Mouse (Mus musculus) heart, adult 2 months (tissue): ENCODE data around the gene Ppp4c. TPM values are rescaled to one million over a fixed set of nuclear protein-coding genes. Genes with fewer than 3 reads are reported as not detected.
A peak's percentile ranks its signal among the peaks of the same experiment; 100 is the strongest.

Experiments
- DNase-seq, 2 experiments: peaks; one replicate each; pipeline ENCODE4 v3.0.0; 2021
- H3K27ac ChIP-seq: fragments of 200-600 bp; 2 replicates; pipeline ENCODE4 v1.8.1; 2022
- H3K27me3 ChIP-seq: fragments of 200-500 bp; 2 replicates; pipeline ENCODE4 v1.6.1; 2012; ENCODE audit warnings: mild to moderate bottlenecking, low read length, inconsistent platforms, mixed read lengths; ENCODE audit not compliant: control insufficient read depth, insufficient read depth
- H3K36me3 ChIP-seq: fragments of 200-500 bp; 2 replicates; pipeline ENCODE4 v1.6.1; 2012; ENCODE audit warnings: low read length, inconsistent platforms; ENCODE audit not compliant: control insufficient read depth, insufficient read depth
- H3K4me1 ChIP-seq: fragments of 200-500 bp; 2 replicates; pipeline ENCODE4 v1.6.1; 2011; ENCODE audit warnings: low read length; ENCODE audit not compliant: control insufficient read depth, insufficient read depth
- H3K4me3 ChIP-seq: fragments of 200-600 bp; 2 replicates; pipeline ENCODE4 v1.8.1; 2022
- H3K79me2 ChIP-seq: fragments of 200-500 bp; replicated peaks from 2 replicates; pipeline ENCODE4 v1.6.1; 2012; ENCODE audit warnings: mild to moderate bottlenecking, inconsistent platforms, low read length, moderate library complexity, mixed read lengths; ENCODE audit not compliant: control insufficient read depth, insufficient read depth
- H3K9ac ChIP-seq: fragments of 200-500 bp; 2 replicates; pipeline ENCODE4 v1.6.1; 2012; ENCODE audit warnings: low read depth, mild to moderate bottlenecking, control low read depth, inconsistent platforms, low read length, mixed read lengths
- CTCF ChIP-seq: fragments of 200-600 bp; IDR thresholded peaks from 2 replicates; pipeline ENCODE4 v1.8.1; 2022; ENCODE audit warnings: antibody characterized with exemption, mild to moderate bottlenecking, moderate library complexity
- EP300 ChIP-seq: fragments of 200-500 bp; IDR thresholded peaks from 2 replicates; pipeline ENCODE4 v1.6.1; 2011; ENCODE audit warnings: low read depth, low read length, control low read depth; ENCODE audit not compliant: insufficient read depth
- POLR2A ChIP-seq: fragments of 200-500 bp; IDR thresholded peaks from 2 replicates; pipeline ENCODE4 v1.6.1; 2011; ENCODE audit warnings: mild to moderate bottlenecking, low read depth, low read length, control low read depth; ENCODE audit not compliant: insufficient read depth
- WGBS: fragments of 180-500 bp; shearing (Covaris S2); methylation state at CpG from one replicate; pipeline ENCODE4 v1.1.7; 2018; 5-methylcytosine and 5-hydroxymethylcytosine counted together
- intact Hi-C: fragments of 180-260 bp; cut with DNase I; formaldehyde crosslinking; loops from one replicate; pipeline ENCODE4 v1.15.1; 2025
- polyA plus RNA-seq: library from polyadenylated mRNA; depleted of rRNA; stranded (reverse); fragments of >200 nt; gene quantifications from 2 replicates; pipeline ENCODE4 v1.2.3, GENCODE M21; 2012
- total RNA-seq, 2 experiments: library from RNA; stranded (reverse); gene quantifications; 2 replicates each; pipeline ENCODE4 v1.2.3; 2021

The Ppp4c gene
- total and polyA plus RNA-seq, 3 experiments: 31.8 to 65.6 (median 31.9) TPM

DNA sequence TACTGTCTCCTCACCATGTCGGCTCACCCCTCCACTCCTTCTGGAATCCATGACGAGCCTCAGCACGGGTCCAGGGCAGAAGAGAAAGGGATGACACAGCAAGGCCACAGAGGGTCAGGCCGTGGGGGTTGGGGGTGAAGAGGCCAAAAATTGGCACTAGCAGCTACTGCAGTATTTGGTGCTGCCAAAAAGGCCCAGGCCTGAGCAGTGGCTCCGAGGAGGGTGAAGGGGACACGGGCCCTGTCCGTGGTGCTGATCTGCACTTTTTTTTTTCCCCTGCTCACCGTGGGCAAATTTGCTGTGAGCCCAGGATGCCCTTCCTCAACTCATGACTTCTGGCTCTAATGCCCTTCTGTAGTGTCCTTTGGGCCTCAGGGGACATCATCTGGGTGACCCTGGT is 33.1 kb upstream of the Ppp4c start:
- Histone ChIP-seq H3K27ac (no peak overlapping the region), H3K9ac (no peak overlapping the region), H3K79me2 (no peaks in the 10 kb centered on the region), H3K4me3 (no peak overlapping the region), H3K27me3 (no peaks in the 10 kb centered on the region), H3K36me3 (no peaks in the 10 kb centered on the region), H3K4me1 (peaks cover 8% of the 10 kb centered on the region)
- WGBS: 26% methylated on average over 8 of the region's 8 CpGs
- no peak for DNase-seq
- intact Hi-C loops: no loop called here
- TF ChIP-seq EP300: no peak

DNA sequence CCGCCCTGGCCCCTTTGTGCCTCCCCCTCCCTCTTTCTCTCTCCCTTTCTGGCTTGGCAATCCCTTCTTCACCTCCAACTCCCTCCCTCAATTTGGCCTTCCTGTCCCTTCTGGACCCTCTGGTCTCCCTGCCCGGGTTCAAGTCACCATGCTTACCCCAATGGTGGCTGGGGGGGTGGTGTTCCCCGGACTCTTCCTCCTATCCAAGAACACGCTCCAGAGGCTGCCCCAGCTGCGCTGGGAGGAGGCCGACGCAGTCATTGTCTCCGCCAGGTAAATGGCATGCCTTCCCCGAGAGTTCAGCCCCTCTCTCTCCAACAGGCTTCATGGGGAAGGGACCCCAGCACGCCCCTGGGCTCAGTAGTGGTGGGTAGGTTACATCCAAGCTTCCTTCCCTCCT is 31.6 kb upstream of the Ppp4c start:
- Histone ChIP-seq H3K27ac (no peak overlapping the region), H3K36me3 (no peaks in the 10 kb centered on the region), H3K9ac (0 out of 2 replicates have a peak overlapping the region, but pooled peaks have one; percentile 8), H3K27me3 (no peaks in the 10 kb centered on the region), H3K79me2 (no peaks in the 10 kb centered on the region), H3K4me1 (peaks cover 8% of the 10 kb centered on the region), H3K4me3 (no peak overlapping the region)
- intact Hi-C loops: loop anchor here (2.0 to 5.0 kb wide), 3 partner anchors 25 to 138 kb away; no protein-coding TSS in a partner anchor
- 33% methylated on average over 10 of the region's 10 CpGs for WGBS
- no peak for TF ChIP-seq CTCF
- TF ChIP-seq EP300: no peak
- no peak for TF ChIP-seq POLR2A
- DNase-seq: no peak

- Histone ChIP-seq H3K9ac (peak overlapping the region; percentile 88), H3K27ac (peak overlapping the region; percentile 81), H3K36me3 (no peaks in the 10 kb centered on the region), H3K79me2 (no peaks in the 10 kb centered on the region), H3K4me3 (peak overlapping the region; percentile 51), H3K4me1 (peaks cover 8% of the 10 kb centered on the region), H3K27me3 (no peaks in the 10 kb centered on the region)
- 3% methylated on average over 16 of the region's 19 CpGs for WGBS
- TF ChIP-seq CTCF: no peak
- no peak for TF ChIP-seq EP300
- no peak for TF ChIP-seq POLR2A
- intact Hi-C loops: loop anchor here (2.0 to 5.0 kb wide), 3 partner anchors 24 to 139 kb away; no protein-coding TSS in a partner anchor
- peak in 1 of 2 experiments; percentile 30 for DNase-seq
These were observed 31.0 kb upstream of the Ppp4c start for GRCm38 (mm10) chr7:126823202-126823711.

- intact Hi-C loops: loop anchor here (2.0 to 5.0 kb wide), 3 partner anchors 24 to 140 kb away; no protein-coding TSS in a partner anchor
- 20% methylated on average over 9 of the region's 9 CpGs for WGBS
- no peaks in the 10 kb centered on the region for H3K27me3 ChIP-seq
- no peaks in the 10 kb centered on the region for H3K79me2 ChIP-seq
- TF ChIP-seq CTCF (no peak), POLR2A (peak; percentile 42), EP300 (no peak)
- peak overlapping the region; percentile 24 for H3K9ac ChIP-seq
- H3K4me1 ChIP-seq: peaks cover 8% of the 10 kb centered on the region
- peak; percentile 45 to 59 for DNase-seq
- peak overlapping the region; percentile 81 for H3K27ac ChIP-seq
- H3K36me3 ChIP-seq: no peaks in the 10 kb centered on the region
- H3K4me3 ChIP-seq: peak overlapping the region; percentile 51; the same call in 1 of the 2 replicates
These were observed 30.4 kb upstream of the Ppp4c start for GRCm38 (mm10) chr7:126822741-126823140.

DNA sequence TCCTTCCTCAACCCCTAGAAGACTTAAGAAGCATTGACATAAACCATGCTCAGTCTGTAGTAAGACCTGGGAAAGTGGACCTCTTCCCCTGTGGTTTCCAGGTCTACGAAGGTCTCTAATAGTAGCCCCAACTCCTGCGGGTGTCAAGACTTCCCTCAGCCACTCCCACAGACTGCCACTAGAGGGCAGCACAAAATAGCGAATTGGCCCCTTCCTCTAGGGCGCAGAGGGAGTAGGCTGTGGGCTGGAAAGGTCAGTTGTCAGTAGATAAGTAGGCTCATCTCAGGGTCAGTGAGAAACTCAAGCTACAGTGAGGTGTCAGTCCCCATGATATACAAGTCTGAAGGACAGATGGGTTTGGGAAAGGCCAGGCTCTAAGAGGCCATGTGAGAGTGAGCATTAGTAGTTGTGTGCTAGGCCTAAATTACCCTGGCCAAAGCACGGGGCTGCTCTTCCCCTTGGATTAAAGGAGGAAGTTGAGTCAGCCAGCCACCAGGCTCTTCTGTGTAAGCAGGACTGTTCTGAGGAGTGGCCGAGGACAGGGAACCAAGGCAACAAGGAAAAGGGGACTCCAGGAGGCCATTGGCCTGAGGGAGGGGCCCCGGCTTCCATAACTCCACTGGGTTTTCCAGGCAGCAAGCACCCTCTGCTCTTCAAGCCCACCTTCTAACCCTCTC is 29.7 kb upstream of the Ppp4c start:
- DNase-seq: peak; percentile 82 to 88
- TF ChIP-seq CTCF: peak; percentile 100
- peak; percentile 48; the same call in 1 of the 2 replicates for TF ChIP-seq POLR2A
- TF ChIP-seq EP300: peak; percentile 83
- Histone ChIP-seq H3K27me3 (no peaks in the 10 kb centered on the region), H3K36me3 (no peaks in the 10 kb centered on the region), H3K4me1 (peaks cover 8% of the 10 kb centered on the region), H3K27ac (peak overlapping the region; percentile 81), H3K4me3 (no peak overlapping the region), H3K79me2 (no peaks in the 10 kb centered on the region), H3K9ac (peak overlapping the region; percentile 24)
- 24% methylated on average over 7 of the region's 7 CpGs for WGBS
- intact Hi-C loops: loop anchor here (2.0 to 5.0 kb wide), 3 partner anchors 23 to 140 kb away; no protein-coding TSS in a partner anchor

- Histone ChIP-seq H3K36me3 (no peaks in the 10 kb centered on the region), H3K27ac (no peak overlapping the region), H3K27me3 (no peaks in the 10 kb centered on the region), H3K79me2 (no peaks in the 10 kb centered on the region), H3K4me3 (no peak overlapping the region), H3K4me1 (peaks cover 6% of the 10 kb centered on the region), H3K9ac (no peak overlapping the region)
- no peak for DNase-seq
- intact Hi-C loops: no loop called here
- no peak for TF ChIP-seq EP300
- TF ChIP-seq POLR2A: no peak
- peak; percentile 39 for TF ChIP-seq CTCF
- WGBS: 25% methylated on average over 1 of the region's 1 CpGs
These were observed 26.5 kb upstream of the Ppp4c start for GRCm38 (mm10) chr7:126818818-126819217.
